In the genomic region with DNA sequence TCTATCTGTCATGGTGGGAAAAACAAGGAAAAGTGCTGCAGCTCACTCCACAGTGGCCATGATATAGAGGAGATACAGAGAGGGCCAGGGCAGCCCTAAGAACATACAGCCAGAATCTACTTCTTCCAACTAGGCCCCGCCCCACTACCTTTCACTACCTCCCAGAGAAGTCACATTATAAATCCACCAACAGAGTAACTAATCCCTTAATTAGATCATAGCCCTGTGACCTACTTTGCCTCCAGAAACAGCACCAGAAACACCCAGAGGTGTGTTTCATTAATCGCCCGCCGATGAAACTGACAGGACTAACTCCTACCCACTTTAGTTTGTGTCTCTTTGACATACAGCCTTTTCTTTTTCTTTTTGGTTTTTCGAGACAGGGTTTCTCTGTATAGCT, we compare ENCODE assay signal across 8 mouse cellular contexts. TPM values are rescaled to one million over a fixed set of nuclear protein-coding genes. Genes with fewer than 3 reads are reported as not detected.
DNase-seq lines count a peak whose midpoint lies in the region; ATAC-seq and TF ChIP-seq lines count a peak whose summit lies in the region.

No protein-coding gene starts in this region.

- no peaks in the 10 kb centered on the region for H3K27me3 ChIP-seq in heart, embryonic 15.5 days
- H3K27me3 ChIP-seq in hindbrain, postnatal 0 days (ENCODE audit: insufficient read depth, low read length): no peaks in the 10 kb centered on the region
- no peaks in the 10 kb centered on the region for H3K27me3 ChIP-seq in midbrain, embryonic 16.5 days (ENCODE audit: control insufficient read depth, insufficient read depth, low read depth, low read length)

- no peak for DNase-seq in heart, adult 18-20 months
- DNase-seq in hindbrain, postnatal 0 days (ENCODE audit: low spot score): no peak
- no peak for DNase-seq in left cerebral cortex, postnatal 25 days (ENCODE audit: low spot score in 2 of 2)
- no peak for DNase-seq in kidney, postnatal 10 days

- H3K36me3 ChIP-seq in heart, embryonic 15.5 days: peaks cover 6% of the 10 kb centered on the region; the same call in 1 of the 2 replicates
- no peaks in the 10 kb centered on the region for H3K36me3 ChIP-seq in hindbrain, postnatal 0 days (ENCODE audit: insufficient read depth, low read length)
- no peaks in the 10 kb centered on the region for H3K36me3 ChIP-seq in midbrain, embryonic 16.5 days (ENCODE audit: control insufficient read depth, insufficient read depth, low read length)

- intact Hi-C loops in left cerebral cortex, postnatal 25 days (cut with DNase I): no loop called here

- H3K9me3 ChIP-seq in heart, embryonic 15.5 days (replicated peaks): no peaks in the 10 kb centered on the region
- no peaks in the 10 kb centered on the region for H3K9me3 ChIP-seq in hindbrain, postnatal 0 days (ENCODE audit: low read length)
- H3K9me3 ChIP-seq in midbrain, embryonic 16.5 days (replicated peaks; ENCODE audit: control insufficient read depth, low read length, poor library complexity, severe bottlenecking): no peaks in the 10 kb centered on the region

- no peak overlapping the region for H3K27ac ChIP-seq in heart, embryonic 15.5 days
- no peak overlapping the region for H3K27ac ChIP-seq in brown adipose tissue, adult 24 weeks (replicated peaks; ENCODE audit: low read depth, low read length)
- no peak overlapping the region for H3K27ac ChIP-seq in hindbrain, postnatal 0 days
- H3K27ac ChIP-seq in midbrain, embryonic 16.5 days (ENCODE audit: low read length): no peak overlapping the region

- no peak for TF ChIP-seq CTCF in hindbrain, postnatal 0 days (IDR thresholded peaks at IDR 0.05; ENCODE audit: low read depth)

- peak overlapping the region; percentile 63 for H3K4me2 ChIP-seq in heart, embryonic 15.5 days
- H3K4me2 ChIP-seq in hindbrain, postnatal 0 days (ENCODE audit: low read depth, low read length): peak overlapping the region; percentile 62
- H3K4me2 ChIP-seq in midbrain, embryonic 16.5 days (ENCODE audit: low read length): peak overlapping the region; percentile 80

- peak overlapping the region; percentile 87 for H3K4me3 ChIP-seq in heart, embryonic 15.5 days
- 0 out of 2 replicates have a peak overlapping the region, but pooled peaks have one; percentile 84 for H3K4me3 ChIP-seq in brown adipose tissue, adult 24 weeks (ENCODE audit: insufficient read depth, low read depth, low read length)
- H3K4me3 ChIP-seq in hindbrain, postnatal 0 days (ENCODE audit: low read length): peak overlapping the region; percentile 88; the same call in 1 of the 2 replicates
- no peak overlapping the region for H3K4me3 ChIP-seq in midbrain, embryonic 16.5 days (ENCODE audit: low read depth, low read length)

- H3K4me1 ChIP-seq in heart, embryonic 15.5 days (replicated peaks): peaks cover 15% of the 10 kb centered on the region
- peaks cover 6% of the 10 kb centered on the region; the same call in 1 of the 2 replicates for H3K4me1 ChIP-seq in brown adipose tissue, adult 24 weeks (ENCODE audit: control insufficient read depth, insufficient read depth, insufficient read length, low read length)
- peaks cover 17% of the 10 kb centered on the region; the same call in 1 of the 2 replicates for H3K4me1 ChIP-seq in hindbrain, postnatal 0 days (ENCODE audit: insufficient read depth, low read length)
- H3K4me1 ChIP-seq in midbrain, embryonic 16.5 days (ENCODE audit: control insufficient read depth, insufficient read depth, low read length): peaks cover 19% of the 10 kb centered on the region

- peak overlapping the region; percentile 82; the same call in 1 of the 2 replicates for H3K9ac ChIP-seq in heart, embryonic 15.5 days
- H3K9ac ChIP-seq in hindbrain, postnatal 0 days (replicated peaks; ENCODE audit: low read length): 0 out of 2 replicates have a peak overlapping the region, but pooled peaks have one; percentile 1
- H3K9ac ChIP-seq in midbrain, embryonic 16.5 days (ENCODE audit: low read depth, low read length): no peak overlapping the region

- ATAC-seq in heart, embryonic 15.5 days (replicated peaks; ENCODE audit: insufficient number of reproducible peaks, insufficient read depth, low FRiP score, low read depth): no peak
- ATAC-seq in hindbrain, postnatal 0 days: no peak
- no peak for ATAC-seq in midbrain, embryonic 16.5 days
- no peak; the same call in 1 of the 2 replicates for ATAC-seq in megakaryocyte progenitor cell, adult 5-6 weeks (replicated peaks; ENCODE audit: poor library complexity)

- WGBS in heart, embryonic 15.5 days: 83% methylated on average over 5 of the region's 5 CpGs
- 74% methylated on average over 5 of the region's 5 CpGs for WGBS in hindbrain, postnatal 0 days
- 72% methylated on average over 5 of the region's 5 CpGs for WGBS in midbrain, embryonic 16.5 days

RNA-seq across cellular contexts. Expression of gene Gtf2f2, which starts 1.5 kb away (rescaled TPM):
- 23.3 and 23.7 TPM in 2 replicates for polyA plus RNA-seq in heart, embryonic 15.5 days (2015; fragmentation: Nextera tagmentation; extraction: Ambion mirVana)
- total RNA-seq in heart, adult 18-20 months (2021): 10 to 100 TPM; 14.3 to 15.5 TPM
- polyA plus RNA-seq in brown adipose tissue, adult 24 weeks (2012; ENCODE audit: insufficient read depth, insufficient read length, missing spikeins): 12.4 and 16.3 TPM in 2 replicates
- 14.8 and 18.5 TPM in 2 replicates for total RNA-seq in hindbrain, postnatal 0 days (2014; rRNA removed)
- 40.9 and 41.3 TPM in 2 replicates for polyA plus RNA-seq in hindbrain, postnatal 0 days (2015; fragmentation: Nextera tagmentation; extraction: Ambion mirVana)
- polyA plus RNA-seq in midbrain, embryonic 16.5 days (2015; fragmentation: Nextera tagmentation; extraction: Ambion mirVana): 37.2 and 39.2 TPM in 2 replicates
- 66.1 and 71.3 TPM in 2 replicates for total RNA-seq in megakaryocyte progenitor cell, adult 5-6 weeks (2015)
- total RNA-seq in megakaryocyte progenitor cell, adult 5-6 weeks (2017): 76.0 and 91.5 TPM in 2 replicates
- 10 to 100 TPM; 13.5 to 16.2 TPM for total RNA-seq in left cerebral cortex, postnatal 25 days (2021)

RNA-seq across cellular contexts. Expression of gene Kctd4, which starts 54.4 kb away (rescaled TPM):
- polyA plus RNA-seq in heart, embryonic 15.5 days (2015; fragmentation: Nextera tagmentation; extraction: Ambion mirVana): 0.15 and 0.30 TPM in 2 replicates
- not detected for total RNA-seq in heart, adult 18-20 months (2021)
- polyA plus RNA-seq in brown adipose tissue, adult 24 weeks (2012; ENCODE audit: insufficient read depth, insufficient read length, missing spikeins): not detected in 2 replicates
- total RNA-seq in hindbrain, postnatal 0 days (2014; rRNA removed): 3.8 and 5.0 TPM in 2 replicates
- polyA plus RNA-seq in hindbrain, postnatal 0 days (2015; fragmentation: Nextera tagmentation; extraction: Ambion mirVana): 6.0 and 7.0 TPM in 2 replicates
- 9.3 and 9.7 TPM in 2 replicates for polyA plus RNA-seq in midbrain, embryonic 16.5 days (2015; fragmentation: Nextera tagmentation; extraction: Ambion mirVana)
- not detected in 2 replicates for total RNA-seq in megakaryocyte progenitor cell, adult 5-6 weeks (2015)
- 0.24 TPM in 1 of 2 replicates, not detected in the other for total RNA-seq in megakaryocyte progenitor cell, adult 5-6 weeks (2017)
- 10 to 100 TPM; 14.6 to 18.9 TPM for total RNA-seq in left cerebral cortex, postnatal 25 days (2021)
